ENCODE assay signal across 21 mouse cellular contexts in genomic region chr11:80164224-80164623, GRCm38 (mm10). TPM values are rescaled to one million over a fixed set of nuclear protein-coding genes. Genes with fewer than 3 reads are reported as not detected.
A peak's percentile ranks its signal among the peaks of the same experiment; 100 is the strongest.
DNase-seq lines count a peak whose midpoint lies in the region; ATAC-seq and TF ChIP-seq lines count a peak whose summit lies in the region.
"Had no signal": no experiment of that assay in that cellular context is flagged by ENCODE, and none has a peak within 500 bp of the region (broad histone marks: within the 10 kb centered on the region; RNA-seq: fewer than 3 reads in every experiment).

No protein-coding gene starts in this region.

- no peak overlapping the region for H3K4me2 ChIP-seq in liver, postnatal 0 days (ENCODE audit: low read depth, low read length)
- H3K4me2 ChIP-seq: embryonic facial prominence, embryonic 13.5 days; forebrain, embryonic 12.5 days; heart, embryonic 11.5 days; heart, embryonic 15.5 days; hindbrain, embryonic 14.5 days had no signal

- H3K27ac ChIP-seq in liver, adult 2 months (replicated peaks; ENCODE audit: insufficient read depth, low read depth, low read length): peak overlapping the region; percentile 22; the same call in 1 of the 2 replicates
- no peak overlapping the region for H3K27ac ChIP-seq in liver, postnatal 0 days (ENCODE audit: low read depth)
- H3K27ac ChIP-seq: embryonic facial prominence, embryonic 13.5 days; forebrain, embryonic 12.5 days; heart, adult 2 months; heart, embryonic 15.5 days; hindbrain, embryonic 10.5 days; hindbrain, embryonic 14.5 days had no signal

- no peaks in the 10 kb centered on the region for H3K27me3 ChIP-seq in liver, adult 2 months (ENCODE audit: control insufficient read depth, insufficient read depth, low read length)
- no peaks in the 10 kb centered on the region for H3K27me3 ChIP-seq in liver, postnatal 0 days (ENCODE audit: insufficient read depth, low read length)
- H3K27me3 ChIP-seq: embryonic facial prominence, embryonic 13.5 days; forebrain, embryonic 12.5 days; heart, embryonic 15.5 days had no signal

- H3K4me1 ChIP-seq in liver, adult 2 months (ENCODE audit: control insufficient read depth, insufficient read depth, low read length): peaks cover 19% of the 10 kb centered on the region; the same call in 1 of the 2 replicates
- H3K4me1 ChIP-seq in liver, postnatal 0 days (ENCODE audit: insufficient read depth): peaks cover 4% of the 10 kb centered on the region; the same call in 1 of the 2 replicates
- H3K4me1 ChIP-seq: embryonic facial prominence, embryonic 13.5 days; forebrain, embryonic 12.5 days; heart, embryonic 15.5 days; hindbrain, embryonic 10.5 days had no signal

- ATAC-seq in liver, postnatal 0 days: no peak
- ATAC-seq in cerebellum, adult (ENCODE audit: insufficient number of reproducible peaks, low FRiP score, low TSS enrichment): no peak
- no peak for ATAC-seq in megakaryocyte-erythroid progenitor cell, adult 5-6 weeks (replicated peaks; ENCODE audit: low FRiP score, low TSS enrichment, poor library complexity, severe bottlenecking)
- ATAC-seq: forebrain, embryonic 16.5 days had no signal

- H3K79me2 ChIP-seq in liver, adult 2 months (ENCODE audit: control insufficient read depth, insufficient read depth, low read length): no peaks in the 10 kb centered on the region; the same call in 1 of the 2 replicates

- TF ChIP-seq POLR2A in liver, adult 2 months (IDR thresholded peaks at IDR 0.05; ENCODE audit: extremely low read depth, insufficient read depth, low read length): no peak

- no peak for TF ChIP-seq EP300 in liver, postnatal 0 days (IDR thresholded peaks at IDR 0.05; ENCODE audit: low read depth)

- no peak for TF ChIP-seq CTCF in liver, adult 2 months (IDR thresholded peaks at IDR 0.05; ENCODE audit: low read depth, low read length)
- TF ChIP-seq CTCF in liver, postnatal 0 days (IDR thresholded peaks at IDR 0.05; ENCODE audit: low read depth): no peak

- 87% methylated on average over 2 of the region's 2 CpGs for WGBS in liver, adult 2 months
- 67% methylated on average over 2 of the region's 2 CpGs for WGBS in liver, postnatal 0 days (ENCODE audit: insufficient replicate concordance)

- no peak overlapping the region for H3K4me3 ChIP-seq in liver, adult 2 months (ENCODE audit: insufficient read depth, low read depth, low read length)
- H3K4me3 ChIP-seq in liver, postnatal 0 days (ENCODE audit: low read depth, low read length): no peak overlapping the region
- H3K4me3 ChIP-seq: embryonic facial prominence, embryonic 13.5 days; forebrain, embryonic 12.5 days; heart, adult 2 months; heart, embryonic 15.5 days; hindbrain, embryonic 10.5 days had no signal

- peaks cover 64% of the 10 kb centered on the region for H3K36me3 ChIP-seq in liver, adult 2 months (ENCODE audit: control insufficient read depth, insufficient read depth, low read length)
- peaks cover 13% of the 10 kb centered on the region for H3K36me3 ChIP-seq in liver, postnatal 0 days (replicated peaks; ENCODE audit: insufficient read depth, low read length)
- H3K36me3 ChIP-seq: embryonic facial prominence, embryonic 13.5 days; forebrain, embryonic 12.5 days; heart, embryonic 15.5 days; hindbrain, embryonic 10.5 days had no signal

- H3K9me3 ChIP-seq in liver, postnatal 0 days (ENCODE audit: low read length): no peaks in the 10 kb centered on the region
- H3K9me3 ChIP-seq: embryonic facial prominence, embryonic 13.5 days; forebrain, embryonic 12.5 days; heart, embryonic 15.5 days; hindbrain, embryonic 10.5 days had no signal

- no peak overlapping the region for H3K9ac ChIP-seq in liver, adult 2 months (ENCODE audit: low read depth, low read length)
- no peak overlapping the region for H3K9ac ChIP-seq in liver, postnatal 0 days (replicated peaks)
- H3K9ac ChIP-seq: embryonic facial prominence, embryonic 13.5 days; forebrain, embryonic 12.5 days; heart, embryonic 15.5 days; hindbrain, embryonic 14.5 days had no signal

- no peak for DNase-seq in liver, adult 2 months (ENCODE audit: extremely low read depth, low read depth, low spot score)
- no peak for DNase-seq in liver, postnatal 0 days
- DNase-seq in kidney, adult 9 months: peak; percentile 83
- DNase-seq in kidney, postnatal 14 days: peak; percentile 53
- DNase-seq in embryo, embryonic 10 days (ENCODE audit: low spot score): no peak
- DNase-seq: adrenal gland, adult 2 months; adrenal gland, postnatal 25 days; cerebellum, adult 8-10 months; cerebellum, postnatal 14 days; gastrocnemius, postnatal 10 days; heart, adult 2 months had no signal

RNA-seq across cellular contexts. Expression of gene Adap2, which starts 10.3 kb away (rescaled TPM):
- total RNA-seq in liver, adult 2 months (2014; rRNA removed): 32.1 and 33.4 TPM in 2 replicates
- polyA plus RNA-seq in liver, adult 2 months (2012; rRNA removed): 23.6 and 27.3 TPM in 2 replicates
- 10.8 and 12.1 TPM in 2 replicates for polyA plus RNA-seq in liver, postnatal 0 days (2015; fragmentation: Nextera tagmentation; extraction: Ambion mirVana)
- total RNA-seq in megakaryocyte-erythroid progenitor cell, adult 5-6 weeks (2014; fragmentation: Nextera tagmentation): not detected in 2 replicates
- total RNA-seq in megakaryocyte-erythroid progenitor cell, adult 5-6 weeks (2017): 0.23 TPM in 1 of 2 replicates, not detected in the other
- total RNA-seq: common myeloid progenitor, adult 5-6 weeks had no signal

RNA-seq across cellular contexts. Expression of gene Rnf135, which starts 19.4 kb away (rescaled TPM):
- total RNA-seq in liver, adult 2 months (2014; rRNA removed): 6.1 and 6.6 TPM in 2 replicates
- 9.4 and 11.0 TPM in 2 replicates for polyA plus RNA-seq in liver, adult 2 months (2012; rRNA removed)
- polyA plus RNA-seq in liver, postnatal 0 days (2015; fragmentation: Nextera tagmentation; extraction: Ambion mirVana): 6.8 and 7.7 TPM in 2 replicates
- total RNA-seq in megakaryocyte-erythroid progenitor cell, adult 5-6 weeks (2014; fragmentation: Nextera tagmentation): 7.1 and 9.1 TPM in 2 replicates
- 5.0 TPM in 2 replicates for total RNA-seq in megakaryocyte-erythroid progenitor cell, adult 5-6 weeks (2017)

RNA-seq across cellular contexts. Expression of gene Tefm, which starts 22.2 kb away (rescaled TPM):
- 20.5 and 21.6 TPM in 2 replicates for total RNA-seq in liver, adult 2 months (2014; rRNA removed)
- 5.0 and 5.3 TPM in 2 replicates for polyA plus RNA-seq in liver, adult 2 months (2012; rRNA removed)
- polyA plus RNA-seq in liver, postnatal 0 days (2015; fragmentation: Nextera tagmentation; extraction: Ambion mirVana): 17.1 and 18.0 TPM in 2 replicates
- total RNA-seq in megakaryocyte-erythroid progenitor cell, adult 5-6 weeks (2014; fragmentation: Nextera tagmentation): 23.4 and 30.9 TPM in 2 replicates
- total RNA-seq in megakaryocyte-erythroid progenitor cell, adult 5-6 weeks (2017): 19.0 and 22.6 TPM in 2 replicates

RNA-seq across cellular contexts. Expression of gene Rhot1, which starts 44.6 kb away (rescaled TPM):
- 32.1 and 37.1 TPM in 2 replicates for total RNA-seq in liver, adult 2 months (2014; rRNA removed)
- 8.4 and 8.9 TPM in 2 replicates for polyA plus RNA-seq in liver, adult 2 months (2012; rRNA removed)
- 22.7 and 24.6 TPM in 2 replicates for polyA plus RNA-seq in liver, postnatal 0 days (2015; fragmentation: Nextera tagmentation; extraction: Ambion mirVana)
- total RNA-seq in megakaryocyte-erythroid progenitor cell, adult 5-6 weeks (2014; fragmentation: Nextera tagmentation): 44.3 and 65.2 TPM in 2 replicates
- 55.5 and 63.8 TPM in 2 replicates for total RNA-seq in megakaryocyte-erythroid progenitor cell, adult 5-6 weeks (2017)

Comparison
In these comparisons a context has a peak if more than half of its experiments do, and no peak if none do; other contexts are left out.
1. DNase-seq: peak in kidney, adult 9 months (single experiment) and kidney, postnatal 14 days (single experiment); none in liver, adult 2 months (single experiment), liver, postnatal 0 days (single experiment) and embryo, embryonic 10 days (single experiment).
2. RNA of gene Adap2, which starts 10.3 kb away (total RNA-seq): 32.1 to 33.4 TPM in liver, adult 2 months; 0.23 TPM in megakaryocyte-erythroid progenitor cell, adult 5-6 weeks; every median in the first group is over 10 times any median in the second.